Mouse (Mus musculus) stomach, postnatal 0 days (tissue): ENCODE results near the gene Lzts3.

Experiments used
- CTCF ChIP-seq: IDR thresholded peaks from 2 replicates; pipeline ENCODE4 v1.5.1; 2016; ENCODE audit warnings: antibody characterized with exemption, low read depth, mild to moderate bottlenecking, moderate library complexity
- EP300 ChIP-seq: optimal IDR thresholded peaks from 2 replicates; pipeline ENCODE3; 2016; ENCODE audit warnings: antibody characterized with exemption

DNA sequence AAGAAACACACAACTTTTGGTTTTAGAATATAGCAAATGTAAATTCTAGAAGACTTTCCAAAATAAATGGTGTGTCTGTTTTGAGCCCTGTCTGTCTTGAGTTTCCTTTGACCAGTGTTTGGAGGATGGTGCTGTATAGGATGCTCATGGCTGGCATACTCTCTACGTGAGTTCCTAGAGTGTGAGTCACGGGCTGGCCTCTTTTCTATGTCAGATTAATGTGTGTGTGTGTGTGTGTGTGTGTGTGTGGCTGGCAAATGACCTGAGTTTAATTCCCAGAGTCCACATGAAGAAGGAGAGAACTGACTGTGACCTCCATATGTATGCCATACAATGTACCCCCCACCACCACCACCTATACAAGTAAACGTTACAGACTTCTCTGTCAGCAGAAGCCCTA, 38.9 kb upstream of the Lzts3 start:
- no peak for TF ChIP-seq CTCF
- no peak for TF ChIP-seq EP300
